Mouse (Mus musculus) T-cell, adult 66 days (primary cell): ENCODE results near the gene Ppp1r3d. TPM values are rescaled to one million over a fixed set of nuclear protein-coding genes. Genes with fewer than 3 reads are reported as not detected.

Experiments
- total RNA-seq, 2 experiments: library from RNA; stranded (reverse); gene quantifications; 3 replicates in 1 of 2; 4 replicates in 1 of 2; pipeline ENCODE4 v1.2.4; 2023

Gene Ppp1r3d
- total RNA-seq: under 1 TPM in 1 of 2 experiments, not detected in 1; 0.18 TPM

GRCm38 (mm10) chr2:178414261-178415149, at the start of gene Ppp1r3d, which contains the start of gene Fam217b:
Gene Ppp1r3d, minus strand, starts transcription at chr2:178414472.
Gene Fam217b, plus strand, starts transcription at chr2:178414524.

GRCm38 (mm10) chr2:178430231-178430630, 16.0 kb upstream of the Ppp1r3d start, which contains the start of gene Cdh26:
Gene Cdh26, plus strand, starts transcription at chr2:178430531.

DNA sequence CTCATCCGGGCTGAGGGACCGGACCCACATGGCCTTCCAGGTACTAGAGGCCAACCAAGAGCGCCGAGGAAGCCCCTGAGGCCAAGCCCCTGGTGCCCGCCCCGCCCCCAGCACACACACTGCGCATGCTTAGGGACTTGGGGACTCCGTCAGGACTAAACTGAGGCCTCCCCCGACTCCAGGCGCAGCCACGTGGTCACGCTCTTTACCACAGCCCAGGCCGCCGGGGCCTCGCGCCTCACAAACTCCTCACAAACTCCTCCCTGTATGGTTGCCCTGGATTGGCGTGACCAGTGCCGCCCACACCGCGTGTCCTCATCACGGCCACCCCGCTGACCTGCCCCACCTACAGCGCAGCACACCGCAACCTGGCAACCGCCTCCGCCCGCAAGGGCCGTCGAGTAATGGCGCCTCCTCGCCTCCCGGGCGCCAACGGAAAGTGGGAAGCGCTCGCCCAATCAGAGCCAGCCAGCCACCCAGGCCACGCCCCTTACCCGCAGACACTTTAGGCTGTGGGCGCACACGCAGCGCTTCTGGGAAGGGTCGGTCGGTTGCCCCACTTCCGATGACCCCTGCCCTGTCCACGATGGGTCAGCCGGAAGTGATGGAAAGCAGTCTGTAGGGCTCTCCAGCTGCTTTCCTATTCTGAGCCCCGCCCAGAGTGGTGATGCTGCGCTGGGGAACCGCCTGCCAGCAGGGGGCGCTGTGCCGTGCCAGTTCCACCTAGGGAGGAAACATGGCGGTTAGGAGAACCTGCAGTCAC, 7.0 kb downstream of the Ppp1r3d start, which contains the start of gene Sycp2:
Sycp2 (minus strand) TSS at position 633 of the 763 bp plus-strand sequence.

Other genes starting within 250 kb of the Ppp1r3d start
- gene Sycp2, start 6.8 kb downstream of the Ppp1r3d start, total RNA-seq: not detected
- not detected for gene Fam217b, start 52 bp upstream of the Ppp1r3d start, total RNA-seq
- not detected for gene Cdh26, start 16.1 kb upstream of the Ppp1r3d start, total RNA-seq